Mouse (Mus musculus) cerebellum, adult 11-12 months (tissue): ENCODE measurements around the gene Psme3.
"Not testable (repeated sequence)": the region's sequence is repeated elsewhere in the genome, so short reads cannot be mapped to it uniquely, and the experiment has no call there.

Source experiments
- DNase-seq: peaks from one replicate; pipeline ENCODE4 v3.0.0; 2022

Gene Psme3

DNA sequence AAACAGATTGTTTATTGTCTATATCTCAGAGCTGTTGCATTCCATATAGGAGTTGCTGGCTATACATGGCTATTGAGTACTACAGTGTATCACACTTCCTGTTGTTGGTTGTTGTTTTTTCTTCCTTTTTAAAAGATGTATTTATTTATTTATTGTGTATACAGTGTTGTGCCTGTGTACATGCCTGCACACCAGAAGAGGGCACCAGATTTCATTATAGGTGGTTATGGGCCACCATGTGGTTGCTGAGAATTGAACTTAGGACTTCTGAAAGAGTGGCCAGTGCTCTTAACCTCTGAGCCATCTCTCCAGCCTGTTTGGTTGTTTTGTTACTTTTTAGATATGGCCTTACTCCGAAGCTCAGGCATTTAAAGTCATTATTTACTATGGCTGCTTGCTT is 1.4 kb upstream of the Psme3 start:
- no peak for DNase-seq

- DNase-seq = no peak
Measured at GRCm38 (mm10) chr11:101315082-101315650, 847 bp upstream of the Psme3 start.

- no peak for DNase-seq
Measured at GRCm38 (mm10) chr11:101316501-101316917, 496 bp downstream of the Psme3 start.

- DNase-seq = peak; percentile 54
Measured at GRCm38 (mm10) chr11:101323609-101324008, 7.6 kb downstream of the Psme3 start.

GRCm38 (mm10) chr11:101324763-101325162 is 8.8 kb downstream of the Psme3 start, which contains the start of gene Aoc2:
Gene Aoc2 (plus strand): TSS chr11:101325063.
- DNase-seq = no peak

DNA sequence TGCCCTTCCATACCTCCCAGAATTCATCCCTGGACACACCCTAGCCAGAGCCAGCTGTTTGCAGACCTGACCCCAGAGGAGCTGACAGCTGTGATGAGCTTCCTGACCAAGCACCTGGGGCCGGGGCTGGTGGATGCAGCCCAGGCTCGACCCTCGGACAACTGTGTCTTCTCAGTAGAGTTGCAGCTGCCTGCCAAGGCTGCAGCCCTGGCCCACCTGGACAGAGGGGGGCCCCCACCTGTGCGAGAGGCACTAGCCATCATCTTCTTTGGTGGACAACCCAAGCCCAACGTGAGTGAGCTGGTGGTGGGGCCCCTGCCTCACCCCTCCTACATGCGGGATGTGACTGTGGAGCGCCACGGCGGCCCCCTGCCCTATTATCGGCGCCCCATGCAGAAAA is 9.2 kb downstream of the Psme3 start:
- not testable (repeated sequence) for DNase-seq

- DNase-seq = no peak
Measured at GRCm38 (mm10) chr11:101326147-101326546, 10.1 kb downstream of the Psme3 start.

GRCm38 (mm10) chr11:101327311-101327710 is 11.3 kb downstream of the Psme3 start:
- DNase-seq = no peak

GRCm38 (mm10) chr11:101328941-101329635 is 13.1 kb downstream of the Psme3 start:
- no peak for DNase-seq

DNA sequence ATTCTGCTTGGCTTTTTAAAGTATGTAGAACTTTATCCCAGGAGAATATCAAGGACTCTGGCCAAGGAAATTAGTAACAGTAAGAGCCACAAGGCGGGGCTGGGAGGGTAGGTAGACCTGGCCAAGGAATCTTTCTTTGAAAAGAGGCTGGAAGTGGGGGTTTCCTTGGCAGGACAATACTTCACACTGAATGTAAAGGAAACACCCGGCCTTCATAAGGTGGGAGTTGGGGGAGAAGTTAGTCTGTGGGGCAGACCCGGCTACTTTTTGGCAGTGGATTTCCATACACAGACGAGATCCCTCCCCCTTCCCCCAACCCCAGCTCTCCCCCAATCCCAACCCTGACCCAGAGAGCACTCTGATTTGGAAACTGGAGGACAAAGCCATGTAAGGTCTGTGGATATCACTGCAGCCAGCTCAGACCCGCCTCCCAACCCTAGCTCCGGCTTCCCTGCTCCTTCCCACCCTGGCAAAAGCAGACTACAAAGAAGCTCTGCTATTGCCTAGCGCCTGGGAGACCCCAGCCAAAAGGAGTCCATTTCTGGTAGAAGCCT is 14.4 kb downstream of the Psme3 start, which contains the start of gene Aoc3:
Gene Aoc3, plus strand, starts transcription at position 235 of the 554 bp plus-strand sequence.
- no peak for DNase-seq

DNA sequence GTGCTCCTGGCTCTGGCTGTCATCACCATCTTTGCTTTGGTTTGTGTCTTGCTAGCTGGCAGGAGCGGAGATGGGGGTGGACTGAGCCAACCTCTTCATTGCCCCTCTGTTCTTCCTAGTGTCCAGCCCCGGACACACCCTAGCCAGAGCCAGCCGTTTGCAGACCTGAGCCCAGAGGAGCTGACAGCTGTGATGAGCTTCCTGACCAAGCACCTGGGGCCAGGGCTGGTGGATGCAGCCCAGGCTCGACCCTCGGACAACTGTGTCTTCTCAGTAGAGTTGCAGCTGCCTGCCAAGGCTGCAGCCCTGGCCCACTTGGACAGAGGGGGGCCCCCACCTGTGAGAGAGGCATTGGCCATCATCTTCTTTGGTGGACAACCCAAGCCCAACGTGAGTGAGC is 14.9 kb downstream of the Psme3 start:
- not testable (repeated sequence) for DNase-seq

- DNase-seq = no peak
Measured at GRCm38 (mm10) chr11:101332537-101332936, 16.5 kb downstream of the Psme3 start.

GRCm38 (mm10) chr11:101334023-101334422 is 18.0 kb downstream of the Psme3 start:
- no peak for DNase-seq

DNA sequence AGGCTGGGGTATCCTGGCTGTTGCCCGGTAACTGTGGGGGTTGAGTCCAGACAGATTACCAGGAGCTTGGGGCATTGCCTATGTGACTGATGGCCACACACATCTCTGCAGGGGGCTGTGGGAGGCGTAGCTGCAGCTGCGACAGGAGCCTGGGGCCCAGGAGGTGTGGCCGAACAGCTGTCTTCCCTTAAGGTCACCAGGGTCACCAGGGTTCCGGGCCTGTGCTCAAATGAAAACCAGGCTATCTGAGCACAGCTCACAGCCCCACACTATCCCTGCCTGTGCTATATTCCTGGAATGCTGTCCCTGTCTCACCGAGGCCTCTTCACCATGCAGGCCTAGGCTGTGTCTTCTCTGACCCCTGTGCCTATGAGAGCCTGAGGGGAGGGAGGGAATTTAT is 18.5 kb downstream of the Psme3 start:
- DNase-seq = no peak

DNA sequence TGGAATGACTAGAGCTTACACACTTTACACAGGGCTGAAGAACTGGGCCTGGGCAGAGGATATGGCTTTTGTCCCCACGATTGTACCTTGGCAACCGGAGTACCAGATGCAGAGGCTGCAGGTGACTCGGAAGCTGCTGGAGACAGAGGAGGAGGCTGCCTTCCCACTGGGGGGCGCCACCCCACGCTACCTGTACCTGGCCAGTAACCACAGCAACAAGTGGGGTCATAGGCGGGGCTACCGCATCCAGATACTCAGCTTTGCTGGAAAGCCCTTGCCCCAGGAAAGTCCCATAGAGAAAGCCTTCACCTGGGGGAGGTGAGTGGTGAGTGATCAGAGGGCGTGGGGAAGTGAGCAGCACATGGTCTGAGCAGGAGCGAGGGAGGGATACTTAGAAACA is 19.7 kb downstream of the Psme3 start:
- no peak for DNase-seq

DNA sequence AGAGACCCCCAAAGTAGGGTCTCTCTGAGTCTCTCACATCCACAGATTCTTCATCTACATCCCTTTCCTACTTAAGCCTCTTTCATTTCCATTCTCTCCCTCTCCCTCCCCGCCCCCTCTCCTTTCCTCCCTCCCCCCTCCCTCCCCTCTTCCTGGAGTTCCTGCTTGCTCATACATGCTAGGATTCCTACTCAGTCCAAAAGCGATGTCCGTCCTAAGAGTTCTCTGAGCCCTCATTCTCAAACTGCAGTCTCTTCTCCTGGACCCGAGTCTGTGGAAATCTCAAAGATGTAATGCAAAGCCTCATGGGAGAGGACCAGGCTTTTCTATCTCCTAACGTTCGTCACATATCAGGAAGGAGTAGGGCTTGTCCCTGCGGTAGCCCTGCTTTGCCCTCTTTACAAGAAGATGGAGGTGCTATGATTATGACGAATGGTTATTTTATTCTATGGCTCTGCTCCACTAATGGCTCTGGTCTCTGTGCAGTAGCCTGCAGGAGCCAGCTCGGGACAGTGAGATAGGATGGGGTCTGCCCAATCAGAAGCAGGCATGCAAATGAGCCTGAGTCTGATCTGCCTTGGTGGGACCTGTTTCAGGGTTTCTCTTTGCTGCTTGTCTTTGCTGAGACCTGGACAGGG is 22.2 kb downstream of the Psme3 start:
- DNase-seq = peak; percentile 23

DNA sequence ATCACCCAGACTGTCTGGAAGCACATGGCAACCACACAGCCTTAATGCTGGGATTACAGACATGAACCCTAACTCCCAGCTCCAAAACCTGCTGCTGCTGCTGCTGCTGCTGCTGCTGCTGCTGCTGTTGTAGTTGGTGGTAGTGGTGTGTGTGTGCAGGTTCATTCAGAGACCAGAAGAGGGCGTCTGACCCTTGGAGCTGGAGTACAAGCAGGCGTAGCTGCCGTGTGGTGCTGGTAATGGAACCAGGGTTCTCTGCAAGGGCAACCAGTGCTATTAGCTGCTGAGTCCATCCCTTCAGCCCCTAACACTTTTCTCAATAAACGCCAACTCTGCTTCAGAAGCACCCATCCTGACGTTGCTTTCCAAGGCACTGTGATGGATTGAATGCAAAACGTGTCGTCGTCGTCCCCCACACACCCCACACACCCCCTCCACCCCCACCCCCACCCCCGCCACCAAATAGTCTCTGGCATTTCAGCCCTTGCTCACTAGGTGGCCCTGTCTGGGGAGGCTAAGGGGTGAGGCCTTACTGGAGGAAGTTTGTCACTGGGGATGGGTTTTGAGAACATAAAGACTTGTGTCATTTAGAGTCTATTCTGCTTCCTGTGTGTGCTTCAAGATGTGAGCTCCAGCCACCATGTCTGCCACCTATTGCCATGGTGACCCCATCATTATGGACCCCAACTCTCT is 31.2 kb downstream of the Psme3 start:
- DNase-seq = no peak

- no peak for DNase-seq
Measured at GRCm38 (mm10) chr11:101348774-101349173, 32.8 kb downstream of the Psme3 start.

GRCm38 (mm10) chr11:101349216-101349615 is 33.2 kb downstream of the Psme3 start:
- DNase-seq = no peak

DNA sequence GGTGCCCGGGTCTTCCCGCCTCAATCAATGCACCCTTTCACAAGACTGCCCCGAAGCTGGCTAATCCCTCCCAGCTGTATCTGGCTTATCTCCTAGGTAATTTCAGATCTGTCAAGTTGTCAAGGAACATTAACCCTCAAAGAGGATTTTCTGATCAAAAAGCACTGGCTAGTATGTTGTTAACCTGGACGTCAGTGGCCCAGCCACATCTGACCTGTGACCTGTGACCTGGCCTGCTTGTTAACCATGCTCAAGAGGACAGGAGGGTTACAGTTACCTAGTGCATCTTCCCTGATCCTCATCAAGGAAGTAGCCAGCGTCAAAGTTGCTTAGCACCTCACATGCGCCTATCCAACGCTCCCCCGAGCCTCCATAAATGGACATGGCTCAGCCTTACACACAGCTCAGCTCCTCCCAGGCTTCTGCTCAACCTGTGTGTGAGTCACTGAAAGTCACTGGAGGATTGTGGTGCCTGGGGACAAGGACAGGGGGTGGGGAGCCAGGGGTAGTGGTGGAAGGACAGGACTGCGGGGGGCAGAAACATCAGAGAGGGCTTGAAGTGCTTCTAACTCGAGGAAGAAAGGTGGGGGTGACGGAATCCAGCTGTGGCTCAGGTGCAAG is 35.2 kb downstream of the Psme3 start:
- no peak for DNase-seq

GRCm38 (mm10) chr11:101351721-101352111 is 35.7 kb downstream of the Psme3 start:
- no peak for DNase-seq

DNA sequence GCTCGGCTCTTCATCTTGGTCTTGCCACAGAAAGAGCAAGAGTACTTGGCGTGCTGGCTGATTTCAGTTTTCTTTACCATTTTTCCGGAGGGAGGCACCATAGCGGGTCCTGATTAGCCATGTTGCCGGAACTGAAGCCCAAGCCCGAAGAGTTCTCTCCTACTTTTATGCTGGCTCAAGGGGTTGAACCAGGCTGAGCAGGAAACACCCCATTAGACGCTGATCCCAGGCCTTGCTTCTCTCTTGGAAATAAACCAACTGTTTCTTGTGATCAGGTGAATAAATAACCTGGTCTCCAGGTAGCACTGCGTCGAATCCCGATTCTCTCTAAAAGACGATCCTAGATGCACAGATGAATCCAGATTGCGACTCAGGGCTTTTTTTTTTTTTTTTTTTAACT is 37.4 kb downstream of the Psme3 start:
- no peak for DNase-seq
